Mouse (Mus musculus) large intestine, adult 2 months (tissue): ENCODE results near the gene Zfp599. TPM values are rescaled to one million over a fixed set of nuclear protein-coding genes. Genes with fewer than 3 reads are reported as not detected.
"Not testable (repeated sequence)": the region's sequence is repeated elsewhere in the genome, so short reads cannot be mapped to it uniquely, and the experiment has no call there.

Experiments
- DNase-seq: peaks from one replicate; pipeline ENCODE4 v3.0.0-alpha.2; 2012; ENCODE audit warnings: low read depth, low spot score
- WGBS: fragments of 180-500 bp; shearing (Covaris S2); methylation state at CpG from one replicate; pipeline ENCODE4 v1.1.7; 2018; 5-methylcytosine and 5-hydroxymethylcytosine counted together
- polyA plus RNA-seq: library from polyadenylated mRNA; depleted of rRNA; stranded (reverse); fragments of >200 nt; gene quantifications from 2 replicates; pipeline ENCODE4 v1.2.3, GENCODE M21; 2012; rRNA removed

Zfp599 gene
- 0.57 and 0.67 TPM in 2 replicates for polyA plus RNA-seq

DNA sequence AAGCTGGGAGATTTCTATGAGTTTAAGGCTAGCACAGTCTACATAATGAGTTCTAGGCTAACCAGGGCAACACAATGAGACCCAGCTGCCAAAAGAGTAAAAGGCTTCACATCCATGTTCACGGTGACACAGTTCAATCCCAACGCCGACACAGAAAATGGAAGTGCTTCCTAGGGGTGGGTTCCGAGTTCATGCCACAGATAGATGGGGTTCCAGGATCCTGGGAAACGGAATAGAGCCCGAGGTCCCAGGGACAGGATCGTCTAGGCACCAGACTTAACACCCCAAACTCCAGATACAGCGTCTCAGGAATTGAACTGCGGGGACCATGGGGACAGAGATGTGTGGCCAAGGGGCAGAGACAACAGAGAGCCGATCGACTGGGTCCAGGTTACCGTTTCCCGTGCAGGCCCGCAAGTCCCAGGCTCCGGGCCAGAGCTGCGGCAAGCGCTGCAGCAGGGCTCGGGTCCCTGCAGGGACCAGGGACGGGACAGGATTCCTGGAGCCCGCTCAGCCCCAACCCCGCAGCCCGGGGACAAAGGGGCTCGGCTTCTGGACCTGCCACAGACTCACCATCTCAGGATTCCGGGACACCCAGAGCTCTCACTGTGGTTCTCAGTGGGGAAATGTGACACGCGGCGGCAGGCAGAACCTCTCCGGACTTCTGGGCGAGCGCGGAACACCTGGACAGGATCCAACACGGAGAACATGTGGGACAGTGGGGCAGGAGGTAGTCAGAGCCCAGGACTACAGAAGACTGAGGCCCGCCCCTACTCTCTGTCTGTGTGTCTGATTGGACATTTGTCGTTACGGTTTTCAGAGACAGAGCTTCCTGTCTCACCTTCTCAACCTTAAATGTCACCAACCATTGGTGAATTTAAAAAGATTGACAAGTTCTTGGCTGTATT lies at the start of gene Zfp599:
Gene Zfp599 (minus strand): TSS at position 712 of the 908 bp plus-strand sequence.
- WGBS: 2% methylated on average over 35 of the region's 35 CpGs
- DNase-seq: peak; percentile 93

DNA sequence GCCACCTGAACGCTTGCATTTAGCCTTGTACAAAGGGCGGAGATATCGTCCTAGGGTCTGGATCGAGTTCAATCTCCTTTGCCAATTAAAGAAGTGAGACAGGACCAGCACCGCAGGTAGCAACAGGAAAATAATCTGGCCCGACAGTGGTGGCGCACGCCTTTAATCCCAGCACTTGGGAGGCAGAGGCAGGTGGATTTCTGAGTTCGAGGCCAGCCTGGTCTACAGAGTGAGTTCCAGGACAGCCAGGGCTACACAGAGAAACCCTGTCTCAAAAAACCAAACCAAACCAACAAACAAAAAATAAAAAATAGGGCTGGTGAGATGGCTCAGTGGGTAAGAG lies 48.2 kb upstream of the Zfp599 start:
- not testable (repeated sequence) for DNase-seq
- 5% methylated on average over 9 of the region's 9 CpGs for WGBS

DNA sequence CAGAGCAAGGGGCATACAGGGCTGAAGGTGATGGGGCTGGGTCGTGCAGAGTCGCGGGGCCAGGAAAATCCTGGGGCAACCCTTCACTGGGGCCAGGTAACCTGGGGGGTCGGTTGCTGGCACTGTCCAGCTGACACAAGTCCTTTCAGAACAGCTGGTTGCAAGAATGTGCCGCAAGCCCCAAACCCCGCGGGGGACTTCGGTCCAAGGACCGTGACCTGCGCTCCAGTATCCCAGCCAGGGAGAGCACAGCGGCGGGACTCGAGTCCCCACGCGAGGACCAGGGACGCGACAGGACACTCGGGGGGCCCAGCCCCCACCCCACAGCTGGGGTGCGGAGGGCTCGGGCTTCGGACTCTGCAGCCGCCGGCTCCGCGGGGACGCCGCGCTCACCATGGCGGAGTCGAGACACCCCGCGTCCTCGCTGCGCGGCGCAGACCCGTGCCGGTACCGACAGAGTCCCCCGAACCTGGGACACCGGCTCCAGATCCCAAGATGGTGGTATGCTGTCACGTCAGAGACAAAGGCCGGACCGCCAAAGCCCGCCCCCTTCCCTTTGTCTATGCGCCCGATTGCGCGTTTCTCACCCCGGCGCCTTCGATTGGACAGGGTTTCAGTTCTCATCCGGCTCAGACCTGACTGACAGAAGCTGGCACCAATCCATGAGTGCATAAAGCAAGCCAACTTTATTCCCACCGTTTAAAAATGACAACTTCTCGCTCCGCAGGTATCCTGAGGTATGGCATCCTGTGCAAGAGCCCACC lies 47.6 kb upstream of the Zfp599 start, which contains the start of gene Zfp810:
Gene Zfp810 (minus strand): TSS at position 493 of the 764 bp plus-strand sequence.
- under 1% methylated on average over 56 of the region's 56 CpGs for WGBS
- DNase-seq: peak; percentile 94

DNA sequence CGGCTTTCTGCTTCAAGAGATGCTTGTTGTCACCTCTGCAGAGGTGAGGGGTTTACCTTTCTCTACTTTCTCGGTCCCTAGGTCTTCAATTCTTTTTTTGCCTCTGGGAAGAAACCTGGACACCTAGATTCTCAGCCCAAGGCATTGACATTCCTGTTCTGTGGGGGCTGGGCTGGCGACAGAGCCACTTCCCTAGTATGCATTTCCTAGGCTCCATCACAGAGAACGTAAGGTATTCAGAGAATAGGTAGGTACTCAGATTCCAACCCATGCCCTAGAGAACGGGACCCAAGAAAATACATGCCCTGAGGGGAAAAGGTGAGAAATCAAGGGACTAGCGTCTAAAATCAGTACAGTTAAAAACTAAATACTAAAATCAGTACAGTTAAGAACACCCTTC lies 47.0 kb upstream of the Zfp599 start:
- no peak for DNase-seq
- 18% methylated on average over 6 of the region's 6 CpGs for WGBS

DNA sequence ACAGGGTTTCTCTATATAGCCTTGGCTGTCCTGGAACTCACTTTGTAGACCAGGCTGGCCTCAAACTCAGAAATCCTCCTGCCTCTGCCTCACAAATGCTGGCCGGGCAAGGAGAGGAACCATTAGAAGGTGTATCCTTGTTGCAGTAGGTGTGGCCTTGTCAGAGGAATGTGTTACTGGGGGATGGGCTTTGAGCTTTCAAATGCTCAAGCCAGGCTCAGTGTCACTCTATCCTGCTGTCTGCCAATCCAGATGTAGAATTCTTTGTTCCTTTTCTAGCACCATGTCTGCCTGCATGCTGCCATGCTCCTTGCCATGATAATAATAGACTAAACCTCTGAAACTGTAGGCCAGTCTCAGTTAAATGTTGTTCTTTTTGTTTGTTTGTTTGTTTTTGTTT lies 42.5 kb upstream of the Zfp599 start:
- DNase-seq: no peak
- WGBS: 95% methylated on average over 1 of the region's 1 CpGs

DNA sequence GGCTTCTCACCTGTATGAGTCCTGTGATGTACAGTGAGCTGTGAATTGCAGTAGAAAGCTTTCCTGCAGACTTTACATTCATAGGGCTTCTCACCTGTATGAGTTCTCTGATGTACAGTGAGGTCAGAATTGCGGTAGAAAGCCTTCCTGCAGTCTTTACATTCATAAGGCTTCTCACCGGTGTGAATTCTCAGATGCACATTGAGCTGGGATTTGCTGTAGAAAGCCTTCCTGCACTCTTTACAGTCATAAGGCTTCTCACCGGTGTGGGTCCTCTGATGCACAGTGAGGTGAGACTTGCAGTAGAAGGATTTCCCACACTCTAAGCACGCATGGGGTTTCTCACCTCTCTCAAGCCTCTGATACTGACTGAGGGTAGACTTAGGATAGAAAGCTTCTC lies 19.0 kb upstream of the Zfp599 start:
- over 99% methylated on average over 4 of the region's 4 CpGs for WGBS
- DNase-seq: no peak

DNA sequence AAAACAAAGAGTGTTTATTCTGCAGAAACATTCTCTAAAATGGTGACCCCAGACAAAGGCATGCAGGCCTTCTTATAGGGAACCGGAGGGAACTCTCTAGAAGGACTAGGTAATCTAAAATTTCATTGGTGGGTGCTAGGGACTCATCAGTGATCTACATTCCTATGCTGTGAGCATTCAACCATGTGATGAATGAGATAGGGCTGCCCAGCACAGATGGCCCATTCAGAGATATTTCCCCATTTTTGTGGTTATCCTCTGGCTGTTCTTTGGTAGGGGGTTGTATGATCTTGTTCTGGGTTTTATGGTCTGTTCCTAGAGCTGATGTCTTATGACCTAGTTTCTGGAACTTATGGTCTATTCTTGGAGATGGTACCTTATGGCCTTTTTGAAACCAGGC lies 9.2 kb upstream of the Zfp599 start:
- 98% methylated on average over 1 of the region's 1 CpGs for WGBS

DNA sequence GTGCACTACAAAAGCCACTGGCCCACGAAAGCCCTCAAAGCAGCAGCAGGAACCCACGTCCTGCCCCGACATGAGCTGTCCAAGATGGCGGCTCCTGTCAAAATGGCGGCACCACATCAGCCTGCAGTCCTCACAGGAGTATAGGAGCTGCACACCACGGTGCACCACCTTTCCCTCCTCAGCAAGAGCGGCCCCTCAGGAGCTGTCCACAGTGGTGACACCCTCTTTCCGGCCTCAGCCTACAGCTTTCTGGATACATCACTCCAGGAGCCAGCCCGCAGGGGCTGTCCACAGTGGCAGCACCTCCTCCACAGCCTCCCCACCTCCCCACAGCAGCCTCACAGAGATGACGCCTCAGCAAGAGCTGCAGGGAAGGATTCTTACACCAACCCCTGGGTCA lies 2.9 kb upstream of the Zfp599 start:
- no peak for DNase-seq
- 92% methylated on average over 10 of the region's 10 CpGs for WGBS

More for the DNA sequence above, 9.2 kb upstream of the Zfp599 start:
- DNase-seq: no peak

DNA sequence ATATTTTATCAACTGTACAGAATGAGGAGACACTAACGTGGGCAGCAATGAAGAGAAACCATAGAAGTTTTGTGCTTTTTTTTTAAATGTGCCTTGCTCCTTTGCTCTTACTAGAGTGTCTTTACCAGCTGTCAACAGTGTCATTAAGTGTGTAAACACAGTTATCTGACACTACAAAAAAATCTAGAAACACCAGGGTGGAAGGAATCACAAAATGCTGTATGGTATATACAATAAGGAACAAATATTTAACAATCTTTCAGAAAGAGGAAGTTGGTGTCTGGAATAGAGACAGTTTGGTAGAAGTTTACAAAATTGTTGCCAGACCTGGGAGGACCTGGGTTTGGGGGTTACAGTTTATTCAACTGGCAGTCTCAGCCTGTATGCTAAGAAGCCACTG lies 1.9 kb upstream of the Zfp599 start:
- no peak for DNase-seq
- WGBS: 77% methylated on average over 1 of the region's 1 CpGs

DNA sequence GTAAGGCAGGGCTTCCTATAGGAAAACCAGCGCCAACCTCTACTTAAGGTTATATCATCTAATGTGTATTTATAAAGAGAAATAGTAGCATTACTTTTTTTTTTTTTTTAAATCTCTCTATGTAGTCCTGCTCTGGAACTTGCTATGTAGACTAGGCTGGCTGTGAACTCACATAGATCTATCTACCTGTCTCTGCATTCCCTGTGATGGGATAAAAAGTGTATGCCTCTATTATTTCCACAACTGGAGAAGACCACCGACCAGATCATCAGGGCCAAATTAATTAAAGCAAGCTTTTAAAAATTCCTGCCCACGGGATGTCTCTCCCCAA lies 362 bp upstream of the Zfp599 start:
- 27% methylated on average over 3 of the region's 3 CpGs for WGBS
- no peak for DNase-seq

DNA sequence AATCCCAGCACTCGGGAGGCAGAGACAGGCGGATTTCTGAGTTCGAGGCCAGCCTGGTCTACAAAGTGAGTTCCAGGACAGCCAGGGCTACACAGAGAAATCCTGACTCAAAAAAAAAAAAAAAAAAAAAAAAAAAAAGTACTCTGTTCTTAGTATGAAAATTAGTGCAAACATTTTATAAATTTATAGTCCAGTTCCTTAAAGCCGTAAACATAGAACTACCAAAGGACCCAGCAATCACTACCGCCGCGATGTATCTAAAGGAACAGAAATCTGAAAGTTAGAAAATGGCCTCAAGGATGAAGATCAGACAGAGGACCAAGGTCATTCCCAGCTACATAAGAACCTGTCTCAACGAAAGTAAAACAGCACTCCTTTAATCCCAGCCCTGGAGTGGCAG lies 911 bp downstream of the Zfp599 start:
- no peak for DNase-seq
- 63% methylated on average over 8 of the region's 8 CpGs for WGBS

DNA sequence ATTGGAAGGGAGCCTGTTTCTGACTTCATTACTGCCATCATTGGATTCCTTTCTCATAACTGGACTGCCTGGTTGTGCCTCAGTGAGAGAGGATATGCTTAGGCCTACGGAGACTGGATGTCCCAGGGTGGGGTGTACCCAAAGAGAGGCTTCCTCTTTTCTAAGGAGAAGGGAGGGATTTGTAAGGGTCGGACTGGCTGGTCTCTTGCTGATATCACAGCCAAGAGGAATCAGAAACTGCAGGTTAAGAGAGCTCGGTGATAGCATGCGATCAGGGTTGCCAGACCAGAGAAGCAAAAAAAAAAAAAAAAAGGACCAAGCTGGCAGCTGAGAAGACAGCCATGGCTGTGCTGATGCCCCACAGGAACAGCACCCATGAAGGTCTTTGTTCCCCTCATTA lies 3.1 kb downstream of the Zfp599 start:
- no peak for DNase-seq
- WGBS: 89% methylated on average over 4 of the region's 4 CpGs

DNA sequence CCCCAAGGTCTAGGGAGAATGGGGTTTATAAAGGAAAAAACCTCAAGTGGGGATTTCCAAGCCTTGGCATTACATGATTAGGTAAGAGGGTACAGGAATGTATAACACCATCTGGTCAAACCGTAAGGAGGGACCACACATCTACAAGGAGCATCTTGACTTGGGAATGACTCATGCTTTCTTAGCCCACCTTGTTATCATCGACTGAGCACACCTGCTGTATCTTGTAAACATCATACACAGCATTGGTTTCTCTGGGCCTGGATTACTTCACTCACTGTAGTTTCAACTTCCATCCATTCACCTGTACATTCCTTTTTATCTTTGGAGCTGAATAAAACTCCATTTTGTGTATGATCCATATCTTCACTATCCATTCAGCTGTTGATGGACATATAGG lies 15.5 kb downstream of the Zfp599 start:
- no peak for DNase-seq
- WGBS: 94% methylated on average over 2 of the region's 2 CpGs

DNA sequence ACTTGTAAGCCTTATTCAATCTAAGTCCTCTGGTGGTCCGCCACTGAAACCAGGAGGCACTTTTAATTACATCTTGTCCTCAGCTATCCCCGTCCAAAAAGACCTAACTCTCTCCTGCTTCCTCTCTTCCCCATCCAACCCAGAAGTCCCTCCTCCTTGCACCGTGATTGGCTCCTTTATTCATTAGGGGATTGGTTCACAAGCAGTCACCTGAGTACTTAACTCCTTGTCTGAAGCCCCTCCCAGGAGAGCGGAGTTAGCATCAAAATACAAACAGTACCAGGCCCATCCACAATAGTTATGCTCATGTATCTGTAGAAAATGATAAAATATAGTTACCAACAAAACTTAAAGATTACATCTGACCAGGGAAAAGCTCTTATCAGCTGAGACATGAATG lies 19.7 kb downstream of the Zfp599 start:
- WGBS: 95% methylated on average over 4 of the region's 4 CpGs
- DNase-seq: no peak

DNA sequence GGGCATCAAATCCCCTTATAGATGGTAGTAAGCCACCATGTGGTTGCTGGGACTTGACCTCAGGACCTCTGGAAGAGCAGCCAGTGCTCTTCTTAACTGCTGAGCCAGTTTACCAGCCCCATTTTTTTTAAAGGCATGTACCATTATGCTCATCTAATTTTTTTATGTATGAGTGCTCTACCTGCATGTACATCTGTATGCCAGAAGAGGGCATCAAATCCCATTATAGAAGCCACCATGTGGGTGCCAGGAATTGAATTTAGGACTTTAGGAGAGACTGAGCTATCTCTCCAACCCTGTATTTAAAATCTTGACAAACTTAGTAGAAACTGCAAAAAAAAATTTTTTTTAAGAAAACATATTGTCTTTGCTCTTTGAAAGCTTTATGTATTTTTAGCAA lies 29.1 kb downstream of the Zfp599 start:
- no peak for DNase-seq

DNA sequence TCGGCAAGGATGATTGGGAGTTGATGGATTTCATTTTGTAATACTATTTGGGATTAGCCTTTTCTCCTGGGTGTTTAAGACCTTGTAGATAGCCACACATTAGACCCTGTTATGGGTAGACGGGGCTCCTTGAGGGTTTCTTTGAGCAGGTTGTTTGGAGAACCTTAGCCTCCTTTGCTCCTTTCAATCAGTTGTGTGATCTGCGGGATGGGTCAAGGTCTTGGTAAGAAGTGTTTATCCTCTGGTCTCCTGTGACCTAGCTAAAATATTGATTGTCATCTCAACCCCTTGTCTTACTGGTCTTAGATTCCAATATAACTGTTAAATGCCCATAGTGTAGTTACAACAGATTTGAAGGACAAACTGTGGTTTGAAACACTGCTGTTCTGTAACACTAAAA lies 29.6 kb downstream of the Zfp599 start:
- DNase-seq: no peak
- WGBS: 85% methylated on average over 3 of the region's 3 CpGs

DNA sequence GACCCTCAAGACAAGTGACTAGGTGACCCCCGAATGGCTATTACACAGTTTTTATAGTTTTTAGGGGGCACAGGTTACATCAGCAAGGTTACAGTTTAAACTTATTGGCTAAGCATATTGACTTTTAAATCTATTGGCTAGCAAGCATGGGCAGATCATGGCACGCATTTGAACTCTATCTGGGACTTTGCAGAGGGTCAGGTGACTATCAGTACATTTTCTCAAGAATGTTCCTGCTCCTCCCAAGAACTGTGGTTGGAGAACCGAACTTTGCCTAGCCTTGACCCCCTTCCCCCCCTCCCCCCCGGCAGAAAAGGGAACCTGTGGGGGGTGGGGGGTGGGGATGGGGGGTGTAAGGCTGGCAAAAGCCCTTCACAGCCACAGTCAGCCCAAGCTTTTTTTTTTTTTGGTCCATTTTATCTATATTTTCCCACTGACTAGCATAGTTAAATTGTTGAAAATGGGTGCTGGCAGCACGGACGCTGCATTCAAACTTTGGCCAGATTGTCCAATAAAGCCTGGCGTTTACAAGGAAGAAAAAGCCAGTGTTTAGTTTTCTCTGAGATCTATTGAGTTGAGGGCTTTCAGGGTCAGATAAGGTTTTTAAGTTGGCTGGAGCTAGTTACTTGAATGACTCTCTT lies 30.2 kb downstream of the Zfp599 start:
- 63% methylated on average over 7 of the region's 7 CpGs for WGBS
- DNase-seq: no peak

DNA sequence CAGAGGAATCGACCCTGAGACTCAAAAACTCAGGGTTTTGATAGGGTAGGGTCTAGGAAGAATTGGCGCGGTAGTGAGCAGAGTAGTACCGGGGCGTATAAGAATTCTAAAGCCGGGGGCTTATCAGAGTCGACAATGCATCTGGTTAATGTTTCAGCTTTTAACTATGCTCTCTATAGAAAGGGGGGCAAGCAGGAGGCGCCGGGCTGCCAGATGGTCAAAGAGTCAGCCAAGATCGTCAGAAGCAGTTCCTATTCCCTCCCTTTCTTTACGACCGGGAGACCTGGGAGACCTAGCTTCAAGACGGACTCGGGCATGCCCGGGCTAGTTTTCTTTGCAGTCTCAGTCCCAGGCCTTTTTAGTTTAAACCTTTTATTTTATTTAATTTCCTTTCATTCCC lies 32.8 kb downstream of the Zfp599 start:
- WGBS: 59% methylated on average over 15 of the region's 15 CpGs
- DNase-seq: no peak

DNA sequence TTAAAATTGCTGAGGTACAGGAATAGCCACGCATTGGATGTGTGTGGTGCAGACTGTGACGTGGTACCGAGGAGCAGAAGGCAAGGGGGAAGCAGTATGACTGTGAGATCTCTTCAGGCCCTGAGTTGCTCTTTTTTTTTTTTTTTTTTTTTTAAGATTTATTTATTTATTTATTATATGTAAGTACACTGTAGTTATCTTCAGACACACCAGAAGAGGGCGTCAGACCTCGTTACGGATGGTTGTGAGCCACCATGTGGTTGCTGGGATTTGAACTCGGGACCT lies 33.4 kb downstream of the Zfp599 start:
- not testable (repeated sequence) for DNase-seq
- 55% methylated on average over 7 of the region's 7 CpGs for WGBS

DNA sequence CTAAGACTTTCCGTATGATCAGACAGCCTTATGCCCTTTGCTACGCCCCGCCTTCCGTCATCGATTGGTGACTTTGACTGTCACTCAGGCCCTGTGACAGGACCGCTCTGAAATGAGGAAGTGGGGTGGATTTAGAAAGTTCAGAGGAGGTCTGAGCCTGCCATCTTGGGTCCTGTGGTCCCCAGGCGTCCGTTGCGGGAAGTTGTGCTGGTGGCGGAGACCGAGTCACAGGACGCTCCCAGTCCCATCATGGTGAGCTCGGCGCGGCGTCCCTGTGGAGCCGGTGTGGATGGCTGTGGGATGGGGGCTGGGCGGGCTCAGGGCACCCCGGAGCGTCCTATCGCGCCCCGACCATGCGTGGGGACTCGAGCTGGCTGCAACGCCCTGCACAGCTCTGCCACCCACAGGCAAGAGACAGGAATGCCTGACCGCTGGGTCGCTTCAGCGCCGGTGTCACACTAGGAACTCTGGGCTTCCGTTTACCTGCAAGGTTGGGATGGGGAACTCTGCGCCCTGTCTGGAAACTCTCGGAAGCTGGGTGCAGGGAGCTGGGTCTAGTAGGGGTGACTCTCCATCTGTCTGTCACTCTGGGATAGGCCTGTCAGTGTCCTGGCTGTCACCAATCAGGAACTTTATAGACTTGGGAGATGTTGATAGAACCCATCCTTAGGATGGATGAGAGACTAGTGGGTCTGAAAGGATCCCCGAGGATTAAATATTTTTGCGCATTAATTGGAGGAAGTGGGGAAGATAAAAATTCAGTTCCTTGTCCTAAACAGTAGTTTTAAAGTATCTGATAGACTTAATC lies 33.9 kb downstream of the Zfp599 start, which contains the start of gene Zfp809:
Gene Zfp809 (plus strand): TSS at position 134 of the 808 bp plus-strand sequence.
- peak; percentile 99 for DNase-seq
- under 1% methylated on average over 35 of the region's 35 CpGs for WGBS
